Mouse (Mus musculus) erythroblast, embryonic 14.5 days (primary cell): ENCODE data around the gene Slc5a3.

ENCODE experiments used
- GATA1 ChIP-seq: IDR thresholded peaks from 2 replicates; pipeline ENCODE4 v1.6.1; 2012; ENCODE audit warnings: low read length, inconsistent platforms, mixed read lengths
- TAL1 ChIP-seq: IDR thresholded peaks from 3 replicates; pipeline ENCODE4 v1.6.1; 2012; ENCODE audit warnings: low read length, inconsistent platforms, mixed read lengths

- TF ChIP-seq GATA1 = no peak
- no peak for TF ChIP-seq TAL1
Measured at GRCm38 (mm10) chr16:92132511-92132910, 74.4 kb downstream of the Slc5a3 start.
